Comparison of ENCODE assay signal across 8 mouse cellular contexts in the genomic region with DNA sequence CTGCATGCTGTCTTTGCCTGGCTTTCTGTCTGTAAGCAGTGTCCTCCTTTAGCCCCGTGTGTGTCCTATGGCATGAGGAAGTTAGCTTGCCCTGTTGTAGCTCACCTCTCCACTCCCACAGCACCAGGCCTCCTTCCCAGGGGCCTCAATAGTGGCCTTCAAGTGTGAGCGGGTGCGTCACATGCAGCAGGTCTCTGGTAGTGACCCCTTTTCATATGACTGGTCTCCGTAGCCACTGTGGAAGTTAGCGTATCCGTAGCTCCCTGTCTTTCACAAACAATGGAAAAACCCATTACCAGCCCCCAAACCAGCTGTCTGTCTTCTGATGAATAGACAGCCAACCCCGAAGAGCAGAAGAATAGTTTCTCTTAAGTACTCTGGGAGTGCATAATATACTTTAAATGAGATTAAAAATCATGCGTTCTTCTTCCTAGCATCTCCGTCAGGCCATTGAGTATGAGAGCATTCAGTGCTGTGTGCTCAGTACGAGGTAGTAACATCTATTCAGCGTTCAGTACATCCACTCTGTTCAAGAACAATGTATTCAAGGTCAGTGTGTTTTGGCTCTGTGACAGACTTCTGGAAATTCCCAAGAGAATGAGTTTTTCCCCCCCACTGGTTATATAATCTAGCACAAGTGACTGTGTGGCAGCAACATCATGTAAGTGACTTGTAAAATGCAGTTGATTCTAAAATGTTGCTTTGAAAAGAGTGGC.
DNase-seq lines count a peak whose midpoint lies in the region; ATAC-seq lines count a peak whose summit lies in the region.

No protein-coding gene starts in this region.

- WGBS in forebrain, embryonic 12.5 days = 41% methylated on average over 11 of the region's 11 CpGs
- 57% methylated on average over 11 of the region's 11 CpGs for WGBS in forebrain, embryonic 11.5 days
- 56% methylated on average over 11 of the region's 11 CpGs for WGBS in heart, embryonic 12.5 days

- H3K27ac ChIP-seq in forebrain, embryonic 12.5 days = no peak overlapping the region
- H3K27ac ChIP-seq in forebrain, embryonic 11.5 days (ENCODE audit: low read depth, low read length) = no peak overlapping the region
- peak overlapping the region; percentile 18; the same call in 1 of the 2 replicates for H3K27ac ChIP-seq in heart, embryonic 12.5 days (ENCODE audit: poor library complexity, severe bottlenecking)

- intact Hi-C loops in left cerebral cortex, postnatal 36 days (cut with DNase I) = no loop called here

- no peak for DNase-seq in forebrain, embryonic 11.5 days (ENCODE audit: low spot score)
- peak; percentile 20 for DNase-seq in 3T3-L1 (ENCODE audit: low read depth, low spot score)
- peak; percentile 55 to 89 for DNase-seq in kidney, postnatal 36 days
- DNase-seq in left cerebral cortex, postnatal 36 days (ENCODE audit: low spot score in 2 of 2) = no peak
- no peak for DNase-seq in cerebellum, adult 9-10 months
- DNase-seq in urinary bladder, adult 18-20 months (ENCODE audit: low spot score in 2 of 2) = no peak

- no peak overlapping the region for H3K4me3 ChIP-seq in forebrain, embryonic 12.5 days (replicated peaks)
- H3K4me3 ChIP-seq in forebrain, embryonic 11.5 days (ENCODE audit: low read depth, low read length) = no peak overlapping the region
- no peak overlapping the region for H3K4me3 ChIP-seq in heart, embryonic 12.5 days

- H3K4me1 ChIP-seq in forebrain, embryonic 12.5 days = peaks cover 39% of the 10 kb centered on the region
- no peaks in the 10 kb centered on the region; the same call in 1 of the 2 replicates for H3K4me1 ChIP-seq in forebrain, embryonic 11.5 days (replicated peaks; ENCODE audit: control insufficient read depth, insufficient read depth, low read length)
- peaks cover 69% of the 10 kb centered on the region for H3K4me1 ChIP-seq in heart, embryonic 12.5 days (replicated peaks)

- no peaks in the 10 kb centered on the region for H3K27me3 ChIP-seq in forebrain, embryonic 12.5 days
- H3K27me3 ChIP-seq in forebrain, embryonic 11.5 days (ENCODE audit: control insufficient read depth, insufficient read depth, low read length) = no peaks in the 10 kb centered on the region
- H3K27me3 ChIP-seq in heart, embryonic 12.5 days (replicated peaks) = no peaks in the 10 kb centered on the region

- H3K36me3 ChIP-seq in forebrain, embryonic 12.5 days (replicated peaks) = no peaks in the 10 kb centered on the region
- no peaks in the 10 kb centered on the region for H3K36me3 ChIP-seq in forebrain, embryonic 11.5 days (ENCODE audit: control insufficient read depth, insufficient read depth, low read length)
- no peaks in the 10 kb centered on the region for H3K36me3 ChIP-seq in heart, embryonic 12.5 days

- no peaks in the 10 kb centered on the region for H3K9me3 ChIP-seq in forebrain, embryonic 12.5 days
- no peaks in the 10 kb centered on the region for H3K9me3 ChIP-seq in forebrain, embryonic 11.5 days (ENCODE audit: control insufficient read depth, low read length)
- H3K9me3 ChIP-seq in heart, embryonic 12.5 days (replicated peaks) = no peaks in the 10 kb centered on the region

- ATAC-seq in forebrain, embryonic 12.5 days (ENCODE audit: low FRiP score) = no peak
- ATAC-seq in forebrain, embryonic 11.5 days (replicated peaks; ENCODE audit: low FRiP score) = no peak
- ATAC-seq in heart, embryonic 12.5 days (ENCODE audit: insufficient number of reproducible peaks, low FRiP score) = peak; percentile 51

- no peak overlapping the region for H3K9ac ChIP-seq in forebrain, embryonic 12.5 days
- no peak overlapping the region for H3K9ac ChIP-seq in forebrain, embryonic 11.5 days (ENCODE audit: low read length)
- H3K9ac ChIP-seq in heart, embryonic 12.5 days = no peak overlapping the region

- H3K4me2 ChIP-seq in forebrain, embryonic 12.5 days = 0 out of 2 replicates have a peak overlapping the region, but pooled peaks have one; percentile 4
- H3K4me2 ChIP-seq in forebrain, embryonic 11.5 days (ENCODE audit: low read depth, low read length, severe bottlenecking) = no peak overlapping the region
- 0 out of 2 replicates have a peak overlapping the region, but pooled peaks have one; percentile 14 for H3K4me2 ChIP-seq in heart, embryonic 12.5 days

Comparison
In these comparisons a context has a peak if more than half of its experiments do, and no peak if none do; other contexts are left out.
1. DNase-seq: peak in 3T3-L1 (single experiment) and kidney, postnatal 36 days (2 of 2); none in forebrain, embryonic 11.5 days (single experiment), left cerebral cortex, postnatal 36 days (0 of 2), cerebellum, adult 9-10 months (single experiment) and urinary bladder, adult 18-20 months (0 of 2).